Mouse (Mus musculus): ENCODE measurements around the gene Foxg1. TPM values are rescaled to one million over a fixed set of nuclear protein-coding genes. Genes with fewer than 3 reads are reported as not detected.

The Foxg1 gene
- not detected in 3 replicates for total RNA-seq (2017)

DNA sequence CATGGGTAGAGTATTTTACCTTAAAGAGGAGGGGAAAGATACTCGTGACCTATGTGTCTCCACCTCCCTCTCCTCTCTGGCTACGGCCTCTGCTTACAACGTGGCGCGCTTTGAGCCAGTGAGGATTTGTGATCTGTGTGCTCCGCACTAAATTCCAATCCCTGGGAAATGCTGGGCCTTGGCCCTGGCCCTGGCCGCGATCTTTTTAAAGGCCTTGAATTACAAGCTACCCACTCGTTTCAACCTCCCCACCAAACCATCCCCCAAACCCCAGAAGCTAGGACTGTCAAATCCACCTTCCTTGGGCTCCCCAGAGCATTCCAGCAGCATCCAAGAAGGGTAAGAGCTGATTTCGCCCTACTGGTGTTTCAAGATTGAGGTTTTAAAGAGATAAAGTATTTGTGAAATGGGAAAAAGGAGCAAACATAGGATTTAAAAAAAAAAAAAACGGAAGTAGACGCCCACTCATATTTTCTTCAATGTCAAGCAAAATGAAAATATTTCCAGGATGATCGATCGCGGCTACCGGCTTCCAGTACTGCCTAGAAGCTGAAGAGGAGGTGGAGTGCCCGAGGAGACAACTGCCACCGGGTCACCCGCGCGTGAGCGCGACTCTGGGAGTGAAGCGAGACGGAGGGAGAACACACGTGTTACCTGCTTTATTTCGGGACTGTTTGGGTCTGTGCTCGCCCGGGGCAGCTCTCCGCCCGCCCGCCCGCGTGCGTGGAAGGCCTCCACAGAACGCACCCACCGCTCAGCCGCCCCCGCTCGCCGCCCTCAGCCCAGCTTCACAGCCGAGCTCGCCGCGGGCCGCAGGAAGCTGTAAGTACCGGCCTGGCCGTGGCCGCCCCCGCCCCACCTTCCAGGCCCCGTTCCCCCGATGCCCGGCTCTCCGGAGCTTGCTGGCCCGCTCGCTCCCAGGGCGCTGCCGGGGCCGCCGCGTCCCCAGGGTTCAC lies at the start of gene Foxg1:
Gene Foxg1 (plus strand): TSS at position 96 of the 956 bp plus-strand sequence.
- no peak for ATAC-seq (replicated peaks; ENCODE audit: insufficient number of reproducible peaks, low FRiP score, low TSS enrichment, poor library complexity, severe bottlenecking)

- ATAC-seq (replicated peaks; ENCODE audit: insufficient number of reproducible peaks, low FRiP score, low TSS enrichment, poor library complexity, severe bottlenecking) = no peak
Observed at GRCm38 (mm10) chr12:49349697-49350096, 32.8 kb upstream of the Foxg1 start.

DNA sequence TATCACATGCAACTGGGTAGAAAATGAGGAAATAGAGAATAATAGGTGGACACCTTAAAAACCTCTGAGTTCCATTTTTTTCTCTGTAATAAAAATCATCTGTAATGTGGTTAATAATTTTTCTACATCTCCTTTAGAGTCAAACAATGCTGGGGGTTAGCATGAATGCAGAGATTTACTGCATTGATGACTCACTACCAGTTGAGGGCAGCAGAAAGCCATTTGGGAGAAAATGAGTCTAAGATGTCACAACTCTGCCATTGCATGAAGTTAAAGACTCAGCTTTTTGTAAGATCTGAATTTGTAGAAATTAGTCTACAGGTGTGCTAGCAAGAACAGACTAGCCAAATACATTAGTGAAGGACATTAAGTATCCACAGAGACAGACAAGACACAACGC lies 13.5 kb upstream of the Foxg1 start:
- ATAC-seq (replicated peaks; ENCODE audit: insufficient number of reproducible peaks, low FRiP score, low TSS enrichment, poor library complexity, severe bottlenecking) = no peak

GRCm38 (mm10) chr12:49372170-49372569 lies 10.3 kb upstream of the Foxg1 start:
- no peak for ATAC-seq (replicated peaks; ENCODE audit: insufficient number of reproducible peaks, low FRiP score, low TSS enrichment, poor library complexity, severe bottlenecking)

DNA sequence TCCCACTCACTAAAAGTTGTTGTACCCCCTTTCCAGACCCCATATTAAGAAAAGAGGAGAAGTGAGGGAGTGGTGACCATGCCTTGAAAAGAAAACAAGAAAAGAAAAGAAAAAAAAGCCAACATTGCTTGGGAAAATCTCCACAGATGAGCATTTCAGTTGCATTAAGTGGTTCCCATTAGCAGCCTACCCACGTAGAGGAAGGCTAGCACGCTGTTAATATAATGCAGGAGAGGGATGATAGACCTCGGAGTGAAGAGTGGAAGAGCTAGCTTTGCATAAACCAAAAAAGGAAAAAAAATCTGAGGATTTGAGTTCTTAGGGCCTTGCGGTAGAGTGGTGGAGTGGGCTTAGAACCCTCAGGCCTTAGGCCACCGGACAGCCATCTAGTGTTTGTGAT lies 9.3 kb upstream of the Foxg1 start:
- no peak for ATAC-seq (replicated peaks; ENCODE audit: insufficient number of reproducible peaks, low FRiP score, low TSS enrichment, poor library complexity, severe bottlenecking)

- ATAC-seq (replicated peaks; ENCODE audit: insufficient number of reproducible peaks, low FRiP score, low TSS enrichment, poor library complexity, severe bottlenecking) = no peak
Observed at GRCm38 (mm10) chr12:49373821-49374605, 8.4 kb upstream of the Foxg1 start.

- no peak for ATAC-seq (replicated peaks; ENCODE audit: insufficient number of reproducible peaks, low FRiP score, low TSS enrichment, poor library complexity, severe bottlenecking)
Observed at GRCm38 (mm10) chr12:49374606-49374995, 7.9 kb upstream of the Foxg1 start.

DNA sequence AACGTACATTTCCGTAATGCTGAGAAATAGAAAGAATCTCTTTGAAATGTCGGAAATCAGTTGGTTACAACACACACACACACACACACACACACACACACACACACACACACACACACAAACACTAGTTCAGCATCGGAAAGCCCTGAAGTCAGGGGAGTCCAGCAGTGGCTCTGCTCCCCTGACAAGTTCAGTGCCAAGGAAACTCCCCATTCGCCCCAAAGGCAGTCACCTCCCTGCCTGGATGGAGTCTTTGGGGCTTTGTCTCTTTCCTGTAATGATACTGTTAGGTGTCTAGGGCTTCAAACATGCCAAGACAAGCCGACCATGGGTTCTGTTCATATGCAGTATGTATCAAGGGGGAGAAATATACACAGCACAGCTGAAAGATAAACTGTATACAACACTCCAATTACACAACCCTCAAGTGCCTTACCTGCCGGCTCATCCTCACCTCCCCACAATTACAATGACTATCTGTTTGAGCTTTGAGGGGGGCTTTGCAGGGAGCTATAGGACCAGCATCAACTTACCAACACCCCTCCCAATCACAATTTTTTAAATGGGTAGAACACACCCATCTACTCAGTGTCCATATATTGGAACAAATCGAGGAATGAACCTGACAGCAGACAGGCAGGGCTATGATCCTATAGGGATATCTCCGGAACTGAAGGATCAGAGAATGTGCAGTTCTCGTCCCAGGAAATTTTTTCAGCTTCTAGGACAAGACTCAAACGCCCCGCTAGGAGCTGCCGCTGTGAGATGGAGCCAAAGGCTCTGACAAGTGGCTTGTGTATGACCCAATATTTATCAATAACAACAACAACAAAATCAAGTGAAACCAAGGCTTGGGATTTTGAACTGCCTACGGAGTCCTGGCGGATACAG lies 6.8 kb upstream of the Foxg1 start:
- ATAC-seq (replicated peaks; ENCODE audit: insufficient number of reproducible peaks, low FRiP score, low TSS enrichment, poor library complexity, severe bottlenecking) = no peak

- ATAC-seq (replicated peaks; ENCODE audit: insufficient number of reproducible peaks, low FRiP score, low TSS enrichment, poor library complexity, severe bottlenecking) = no peak
Observed at GRCm38 (mm10) chr12:49376318-49376992, 6.0 kb upstream of the Foxg1 start.

- no peak for ATAC-seq (replicated peaks; ENCODE audit: insufficient number of reproducible peaks, low FRiP score, low TSS enrichment, poor library complexity, severe bottlenecking)
Observed at GRCm38 (mm10) chr12:49377281-49377970, 5.0 kb upstream of the Foxg1 start.

DNA sequence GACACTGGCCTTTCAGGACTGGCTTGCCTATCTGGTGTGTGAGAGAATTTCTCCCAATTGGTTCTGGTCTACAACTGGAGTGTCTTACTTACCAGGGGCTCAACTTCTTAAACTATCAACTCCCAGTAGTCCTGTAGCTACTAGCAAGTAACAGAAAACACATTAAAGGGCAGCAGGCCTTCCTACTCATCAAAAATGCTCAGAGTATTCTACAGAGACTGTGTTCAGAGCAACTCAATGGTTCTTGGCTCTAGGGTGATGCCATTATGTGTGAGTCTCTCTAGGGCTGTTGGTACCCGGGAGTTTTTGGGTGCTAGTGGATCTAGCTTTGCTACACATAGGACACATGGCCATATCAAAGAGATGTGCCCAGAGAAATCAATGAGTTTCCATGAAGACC lies 3.5 kb upstream of the Foxg1 start:
- ATAC-seq (replicated peaks; ENCODE audit: insufficient number of reproducible peaks, low FRiP score, low TSS enrichment, poor library complexity, severe bottlenecking) = no peak

- no peak for ATAC-seq (replicated peaks; ENCODE audit: insufficient number of reproducible peaks, low FRiP score, low TSS enrichment, poor library complexity, severe bottlenecking)
Observed at GRCm38 (mm10) chr12:49379446-49379845, 3.0 kb upstream of the Foxg1 start.

- ATAC-seq (replicated peaks; ENCODE audit: insufficient number of reproducible peaks, low FRiP score, low TSS enrichment, poor library complexity, severe bottlenecking) = no peak
Observed at GRCm38 (mm10) chr12:49380442-49380841, 2.0 kb upstream of the Foxg1 start.

DNA sequence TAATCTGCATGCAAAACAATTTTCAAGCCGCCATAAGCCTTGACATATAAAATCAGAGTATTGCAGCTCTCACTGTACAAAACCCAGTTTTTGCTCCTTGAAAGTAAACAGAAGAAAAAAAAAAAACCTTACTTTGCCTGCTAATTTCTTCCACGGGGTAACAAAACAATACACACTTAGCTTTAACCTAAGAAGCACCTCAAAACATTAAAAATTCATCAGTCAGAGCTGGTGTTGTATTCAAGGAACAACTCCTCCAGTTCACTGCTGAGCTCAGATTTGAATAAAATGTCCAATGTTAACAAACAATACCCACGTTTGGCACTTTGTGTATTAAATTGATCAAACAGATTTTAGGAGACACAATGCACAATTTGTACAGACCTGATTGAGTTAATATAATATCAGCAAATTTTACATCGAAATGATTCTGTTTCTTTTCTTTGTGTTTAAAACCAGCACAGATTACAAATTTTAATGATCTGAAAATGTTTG lies 1.4 kb upstream of the Foxg1 start:
- ATAC-seq (replicated peaks; ENCODE audit: insufficient number of reproducible peaks, low FRiP score, low TSS enrichment, poor library complexity, severe bottlenecking) = no peak

- no peak for ATAC-seq (replicated peaks; ENCODE audit: insufficient number of reproducible peaks, low FRiP score, low TSS enrichment, poor library complexity, severe bottlenecking)
Observed at GRCm38 (mm10) chr12:49381721-49382365, 617 bp upstream of the Foxg1 start.

- ATAC-seq (replicated peaks; ENCODE audit: insufficient number of reproducible peaks, low FRiP score, low TSS enrichment, poor library complexity, severe bottlenecking) = no peak
Observed at GRCm38 (mm10) chr12:49383521-49384133, 1.2 kb downstream of the Foxg1 start.

All from monocyte, adult 5-6 weeks (primary cell).